Mouse (Mus musculus): ENCODE results near the gene Slco3a1. TPM values are rescaled to one million over a fixed set of nuclear protein-coding genes. Genes with fewer than 3 reads are reported as not detected.

Gene Slco3a1
- total RNA-seq, 2 experiments from 2014 or later: 2.5 TPM

DNA sequence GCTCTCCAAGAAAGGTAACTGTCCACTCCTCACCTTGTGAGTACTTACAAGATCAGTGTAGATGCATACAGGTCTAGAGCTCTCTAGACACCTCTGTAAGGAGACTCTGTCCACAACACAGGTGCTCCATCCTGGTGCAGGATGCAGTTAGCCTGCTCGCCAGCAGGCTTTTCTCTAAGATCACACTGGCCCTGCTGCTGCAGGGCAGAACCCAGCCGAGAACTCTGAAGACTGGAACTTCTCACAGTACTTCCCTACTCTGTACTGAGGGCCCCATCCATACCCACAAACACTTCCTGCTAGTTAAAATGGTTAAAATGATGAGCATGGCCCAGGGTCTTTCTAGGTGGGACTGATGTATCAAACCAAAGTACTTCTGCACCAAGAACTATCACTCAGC is 24.7 kb downstream of the Slco3a1 start:
- 0 out of 2 replicates have a peak, but pooled peaks have one; percentile 45 for ATAC-seq (replicated peaks; ENCODE audit: low FRiP score, low TSS enrichment, poor library complexity, severe bottlenecking)

GRCm38 (mm10) chr7:74529183-74529757 is 25.3 kb downstream of the Slco3a1 start:
- ATAC-seq (replicated peaks; ENCODE audit: low FRiP score, low TSS enrichment, poor library complexity, severe bottlenecking): no peak

- no peak for ATAC-seq (replicated peaks; ENCODE audit: low FRiP score, low TSS enrichment, poor library complexity, severe bottlenecking)
Observed at GRCm38 (mm10) chr7:74528182-74528581, 26.4 kb downstream of the Slco3a1 start.

- no peak for ATAC-seq (replicated peaks; ENCODE audit: low FRiP score, low TSS enrichment, poor library complexity, severe bottlenecking)
Observed at GRCm38 (mm10) chr7:74527689-74528088, 26.9 kb downstream of the Slco3a1 start.

- ATAC-seq (replicated peaks; ENCODE audit: low FRiP score, low TSS enrichment, poor library complexity, severe bottlenecking): no peak
Observed at GRCm38 (mm10) chr7:74526030-74526429, 28.6 kb downstream of the Slco3a1 start.

DNA sequence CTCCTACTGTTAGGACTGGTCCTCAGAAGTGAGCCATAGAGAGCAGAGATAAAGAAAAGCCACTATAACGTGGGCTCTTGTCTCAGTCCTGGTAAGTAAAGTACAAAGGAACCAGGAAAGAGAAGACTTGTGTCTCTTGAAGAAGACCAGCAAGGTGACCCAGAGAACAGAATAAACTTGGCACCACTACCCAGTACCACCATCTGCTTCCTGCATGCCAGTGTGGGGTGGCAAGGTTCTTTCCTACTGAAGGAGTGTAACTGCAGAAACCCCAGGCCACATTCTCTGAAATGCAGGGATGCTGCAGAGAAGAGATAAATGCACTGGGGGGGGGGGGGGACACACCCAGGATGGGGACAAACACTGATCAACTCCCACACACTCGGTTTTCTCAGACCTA is 29.0 kb downstream of the Slco3a1 start:
- ATAC-seq (replicated peaks; ENCODE audit: low FRiP score, low TSS enrichment, poor library complexity, severe bottlenecking): 0 out of 2 replicates have a peak, but pooled peaks have one; percentile 48

- no peak for ATAC-seq (replicated peaks; ENCODE audit: low FRiP score, low TSS enrichment, poor library complexity, severe bottlenecking)
Observed at GRCm38 (mm10) chr7:74524188-74524971, 30.2 kb downstream of the Slco3a1 start.

DNA sequence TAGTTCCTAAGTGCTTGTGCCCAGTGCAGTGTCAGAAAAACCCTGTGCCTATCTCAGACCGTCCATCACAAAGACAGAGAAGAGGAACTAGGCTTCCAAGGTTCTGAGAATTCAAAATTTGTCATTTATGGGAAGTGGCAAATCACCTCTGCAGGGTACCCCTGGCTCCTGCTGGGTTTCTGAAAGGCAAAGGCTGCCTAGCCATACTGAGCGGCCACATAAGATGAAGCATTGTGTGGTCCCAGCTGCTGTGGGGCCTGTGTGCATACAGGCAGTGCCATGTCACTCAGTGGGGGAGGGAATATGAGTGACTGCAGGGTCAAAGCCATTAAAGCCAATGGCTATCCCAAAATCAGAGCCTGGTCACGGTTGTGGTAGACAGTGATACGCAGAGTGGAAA is 31.5 kb downstream of the Slco3a1 start:
- no peak for ATAC-seq (replicated peaks; ENCODE audit: low FRiP score, low TSS enrichment, poor library complexity, severe bottlenecking)

DNA sequence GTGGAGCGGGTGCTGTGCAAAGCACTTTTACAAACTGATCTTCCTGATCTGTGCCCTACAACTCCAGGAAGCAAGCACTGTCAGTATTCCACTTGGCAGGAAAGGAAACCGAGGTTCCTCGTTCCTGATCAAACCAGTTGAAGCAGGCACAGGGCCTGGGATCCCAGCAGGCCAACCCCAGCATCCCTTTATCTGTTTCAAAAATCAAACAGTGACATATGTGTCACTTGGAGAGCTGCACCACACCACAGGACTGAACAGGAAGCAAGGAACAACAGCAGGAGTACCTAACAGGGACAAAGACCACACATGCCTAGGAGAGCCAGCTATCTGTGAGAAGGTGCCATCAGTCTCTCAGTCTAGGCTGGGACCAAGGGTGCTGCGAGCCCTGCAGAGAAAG is 32.3 kb downstream of the Slco3a1 start:
- no peak for ATAC-seq (replicated peaks; ENCODE audit: low FRiP score, low TSS enrichment, poor library complexity, severe bottlenecking)

DNA sequence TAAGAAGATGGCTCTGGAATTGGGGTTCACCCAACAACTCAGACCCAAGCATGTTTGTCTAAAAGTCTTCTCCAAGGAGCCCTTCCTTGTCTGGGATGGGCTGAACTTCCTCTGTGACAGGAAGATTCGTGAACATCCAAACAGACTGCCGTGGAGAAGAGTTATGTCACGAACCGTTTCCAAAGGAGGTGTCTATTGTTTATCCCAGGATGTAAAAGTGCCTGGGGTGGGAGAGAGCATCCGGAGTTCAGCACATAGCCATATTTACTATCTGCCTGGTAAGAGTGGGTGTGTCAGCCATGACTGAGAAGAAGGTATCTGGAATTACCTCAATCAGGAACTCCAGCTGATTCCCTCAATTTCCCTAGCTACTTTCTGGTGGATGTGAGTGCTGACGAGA is 35.2 kb downstream of the Slco3a1 start:
- no peak for ATAC-seq (replicated peaks; ENCODE audit: low FRiP score, low TSS enrichment, poor library complexity, severe bottlenecking)

DNA sequence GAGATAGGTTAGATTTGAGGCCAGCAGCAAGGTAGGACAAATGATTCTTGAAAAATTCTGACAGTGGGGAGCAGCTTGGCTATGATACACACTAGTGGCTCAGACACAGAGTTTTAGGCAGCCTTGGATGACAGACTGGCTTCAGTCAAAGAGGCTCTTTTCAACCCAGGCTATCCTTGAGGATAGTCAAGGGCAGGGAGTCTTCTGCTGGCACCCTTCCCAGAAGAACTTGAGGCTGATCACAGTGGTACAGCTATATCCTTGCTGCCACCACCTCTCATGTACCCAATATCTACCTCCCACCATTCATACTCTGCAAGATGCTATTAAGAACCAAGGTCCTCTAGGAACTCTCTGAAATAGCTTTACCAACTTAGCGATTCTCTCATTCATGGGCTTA is 35.8 kb downstream of the Slco3a1 start:
- no peak for ATAC-seq (replicated peaks; ENCODE audit: low FRiP score, low TSS enrichment, poor library complexity, severe bottlenecking)

- no peak for ATAC-seq (replicated peaks; ENCODE audit: low FRiP score, low TSS enrichment, poor library complexity, severe bottlenecking)
Observed at GRCm38 (mm10) chr7:74518255-74518654, 36.3 kb downstream of the Slco3a1 start.

DNA sequence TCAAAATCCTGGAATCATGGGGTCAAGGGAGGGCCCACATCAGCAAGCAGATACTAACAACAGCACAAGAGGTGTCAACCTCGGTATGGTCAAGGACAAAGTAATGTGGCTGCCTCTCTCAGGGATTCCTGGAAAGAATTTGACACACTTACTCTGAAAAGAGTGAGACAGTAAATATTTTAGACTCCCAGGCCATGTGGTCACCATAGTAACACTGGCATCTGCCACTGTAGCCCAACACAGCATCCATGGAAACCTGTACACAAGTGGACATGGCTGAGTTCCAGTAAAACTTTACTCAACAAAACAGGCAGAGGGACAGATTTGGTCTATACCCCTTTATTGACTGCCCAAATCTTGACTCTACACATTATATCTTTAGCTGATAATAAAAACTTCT is 43.9 kb downstream of the Slco3a1 start:
- no peak for ATAC-seq (replicated peaks; ENCODE audit: low FRiP score, low TSS enrichment, poor library complexity, severe bottlenecking)

DNA sequence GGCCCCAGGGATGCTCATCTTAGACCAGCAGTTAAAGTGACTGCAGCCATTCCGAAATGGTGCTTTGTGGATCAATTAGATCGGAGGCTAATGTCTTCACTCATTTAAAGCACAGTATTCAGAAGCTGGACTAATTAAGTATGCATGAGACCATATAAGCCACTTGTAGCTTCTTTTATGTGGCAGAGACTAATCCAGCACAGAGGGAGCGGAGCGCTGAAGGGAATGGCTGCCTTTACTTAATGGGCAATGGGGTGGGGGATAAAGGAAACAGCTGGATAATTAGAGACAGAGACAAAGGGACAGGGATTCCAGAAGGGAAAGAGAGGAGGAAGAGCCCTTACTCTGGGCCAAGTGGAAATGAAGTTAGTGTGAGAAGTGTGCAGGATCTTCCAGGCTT is 46.4 kb downstream of the Slco3a1 start:
- no peak for ATAC-seq (replicated peaks; ENCODE audit: low FRiP score, low TSS enrichment, poor library complexity, severe bottlenecking)

DNA sequence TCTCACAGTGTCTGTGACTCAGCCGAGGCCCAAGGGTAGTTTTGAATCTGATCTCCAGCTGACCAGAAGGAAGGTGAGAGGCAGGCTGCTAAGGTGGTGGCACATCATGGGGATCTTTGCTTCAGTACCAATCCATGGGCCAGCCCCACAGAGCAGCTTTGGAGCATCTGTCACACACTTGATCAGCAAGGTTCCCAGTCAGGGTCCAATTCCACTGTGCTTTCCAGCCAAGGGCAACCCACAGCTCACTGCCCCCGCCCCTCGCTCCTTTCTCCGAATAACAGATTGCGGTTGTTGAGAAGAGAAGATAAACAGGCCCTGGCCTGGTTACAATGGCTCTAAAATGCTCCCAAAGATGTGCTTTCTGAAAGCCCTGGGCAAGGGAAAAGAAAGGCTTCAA is 47.7 kb downstream of the Slco3a1 start:
- ATAC-seq (replicated peaks; ENCODE audit: low FRiP score, low TSS enrichment, poor library complexity, severe bottlenecking): no peak

GRCm38 (mm10) chr7:74505635-74506034 is 48.9 kb downstream of the Slco3a1 start:
- no peak for ATAC-seq (replicated peaks; ENCODE audit: low FRiP score, low TSS enrichment, poor library complexity, severe bottlenecking)

DNA sequence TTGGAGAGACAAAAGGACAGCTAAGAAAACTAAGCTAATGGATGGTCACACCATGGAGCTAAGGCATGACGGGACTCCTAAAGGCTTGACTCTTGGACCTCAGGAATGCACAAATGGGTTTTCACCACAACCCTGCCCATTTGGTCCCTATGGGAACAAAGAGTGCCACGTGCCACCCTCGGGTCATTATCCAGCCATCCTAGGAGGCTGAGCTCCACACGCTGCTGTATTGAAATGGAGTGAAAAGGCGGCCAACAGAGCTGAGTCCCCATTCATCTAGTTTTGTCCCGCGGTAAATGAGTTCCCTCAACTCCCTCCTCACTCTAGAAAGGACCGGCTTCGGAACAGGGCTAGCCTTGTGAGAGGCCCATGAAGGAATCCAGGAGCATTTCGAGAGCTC is 53.4 kb downstream of the Slco3a1 start:
- no peak for ATAC-seq (replicated peaks; ENCODE audit: low FRiP score, low TSS enrichment, poor library complexity, severe bottlenecking)

DNA sequence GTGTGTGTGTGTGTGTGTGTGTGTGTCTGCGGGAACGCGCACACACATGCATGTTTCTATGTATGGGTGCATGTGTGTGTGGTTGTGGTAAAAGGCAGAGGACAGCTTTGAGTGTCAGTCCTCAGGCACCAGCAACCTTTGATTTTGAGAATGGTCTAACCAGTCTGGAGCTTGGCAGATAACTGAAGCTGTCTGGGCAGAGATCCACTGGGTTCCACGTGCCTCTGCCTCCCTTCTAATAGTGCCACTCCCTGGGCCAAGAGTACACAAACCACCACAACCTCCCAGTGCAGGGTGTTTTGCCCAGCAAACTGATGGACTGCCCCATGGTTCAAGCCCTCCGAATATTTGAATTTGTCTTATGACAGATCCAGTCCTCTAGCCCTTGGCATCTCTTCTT is 55.1 kb downstream of the Slco3a1 start:
- ATAC-seq (replicated peaks; ENCODE audit: low FRiP score, low TSS enrichment, poor library complexity, severe bottlenecking): no peak

GRCm38 (mm10) chr7:74498266-74498980 is 56.2 kb downstream of the Slco3a1 start:
- ATAC-seq (replicated peaks; ENCODE audit: low FRiP score, low TSS enrichment, poor library complexity, severe bottlenecking): no peak

DNA sequence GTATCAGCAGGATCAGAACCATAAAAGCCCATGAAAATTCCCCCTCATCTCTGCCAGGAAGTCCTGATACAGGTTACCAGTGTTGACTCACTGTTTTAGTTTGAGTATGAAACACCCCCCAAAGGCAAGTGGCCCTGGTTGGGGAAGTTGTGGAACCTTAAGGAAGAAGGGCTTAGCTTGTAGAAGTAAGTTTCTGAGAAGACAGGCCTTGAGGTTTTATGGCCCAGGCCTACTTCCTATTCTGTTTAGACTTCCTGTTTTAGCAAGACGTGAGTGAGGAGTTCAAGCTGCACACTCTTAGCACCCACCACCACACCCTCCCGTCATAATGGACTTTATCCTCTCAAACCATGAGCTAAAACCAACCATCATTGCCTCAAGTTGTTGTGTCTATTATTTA is 57.4 kb downstream of the Slco3a1 start:
- no peak for ATAC-seq (replicated peaks; ENCODE audit: low FRiP score, low TSS enrichment, poor library complexity, severe bottlenecking)

- no peak for ATAC-seq (replicated peaks; ENCODE audit: low FRiP score, low TSS enrichment, poor library complexity, severe bottlenecking)
Observed at GRCm38 (mm10) chr7:74495451-74495850, 59.1 kb downstream of the Slco3a1 start.
